Mouse (Mus musculus): ENCODE data around the gene Dnah2. TPM values are rescaled to one million over a fixed set of nuclear protein-coding genes. Genes with fewer than 3 reads are reported as not detected.

The Dnah2 gene
- total and polyA plus RNA-seq, 3 experiments, result under 0.01 to 0.03 TPM; not detected in 1

GRCm38 (mm10) chr11:69384979-69385378 lies 163.9 kb downstream of the Dnah2 start:
- dilution Hi-C loops (cut with MboI; ENCODE audit: extremely low pct_ligation_motif_present, extremely low pct_unique_long_range_greater_than_20kb, low sequenced_read_pairs) (no loop called here), in situ Hi-C loops (cut with MboI; ENCODE audit: low pct_ligation_motif_present, low pct_unique_long_range_greater_than_20kb, low sequenced_read_pairs) (no loop called here)
- no peak overlapping the region for H3K9ac ChIP-seq (ENCODE audit: insufficient read depth, low read depth)

GRCm38 (mm10) chr11:69382478-69383105 lies 166.3 kb downstream of the Dnah2 start:
- Histone ChIP-seq H3K27me3 (replicated peaks) (no peaks in the 10 kb centered on the region), H3K4me3 (replicated peaks in 1 of 3; ENCODE audit: low read depth in 2 of 3, low read length in 2 of 3, poor library complexity in 1 of 3) (no peak overlapping the region), H3K4me2 (ENCODE audit: insufficient read depth, low read depth, poor library complexity, severe bottlenecking) (no peak overlapping the region), H3K79me2 (replicated peaks; ENCODE audit: control insufficient read depth, extremely low read depth, insufficient read depth, poor library complexity, severe bottlenecking) (no peaks in the 10 kb centered on the region), H3K4me1 (ENCODE audit: control insufficient read depth in 1 of 2, insufficient read depth in 2 of 2) (peaks cover 6 to 10% of the 10 kb centered on the region in 2 experiments; a peak in 3 of 4 replicates), H3K9me3 (replicated peaks; ENCODE audit: low read length) (no peaks in the 10 kb centered on the region), H3K27ac (ENCODE audit: insufficient read depth, low read depth) (no peak overlapping the region), H3K36me3 (replicated peaks in 1 of 2; ENCODE audit: control insufficient read depth in 1 of 2, insufficient read depth in 1 of 2, low read length in 1 of 2) (peaks cover 0 to 48% of the 10 kb centered on the region in 2 experiments), H3K9ac (ENCODE audit: insufficient read depth, low read depth) (no peak overlapping the region)
- dilution Hi-C loops (cut with MboI; ENCODE audit: extremely low pct_ligation_motif_present, extremely low pct_unique_long_range_greater_than_20kb, low sequenced_read_pairs), result no loop called here
- DNase-seq (ENCODE audit: extremely low read depth), result no peak
- TF ChIP-seq BHLHE40 (IDR thresholded peaks at IDR 0.05; ENCODE audit: low read depth, low read length) (no peak), KAT2A (IDR thresholded peaks at IDR 0.05; ENCODE audit: insufficient replicate concordance, low read length) (no peak), POLR2AphosphoS2 (IDR thresholded peaks at IDR 0.05; ENCODE audit: low read depth, low read length) (no peak)
- in situ Hi-C loops (cut with MboI; ENCODE audit: low pct_ligation_motif_present, low pct_unique_long_range_greater_than_20kb, low sequenced_read_pairs), result no loop called here

More at GRCm38 (mm10) chr11:69384979-69385378, 163.9 kb downstream of the Dnah2 start:
- peaks cover 4 to 57% of the 10 kb centered on the region in 2 experiments for H3K36me3 ChIP-seq (replicated peaks in 1 of 2; ENCODE audit: control insufficient read depth in 1 of 2, insufficient read depth in 1 of 2, low read length in 1 of 2)
- H3K27ac ChIP-seq (ENCODE audit: insufficient read depth, low read depth), result no peak overlapping the region
- no peaks in the 10 kb centered on the region for H3K9me3 ChIP-seq (replicated peaks; ENCODE audit: low read length)
- TF ChIP-seq POLR2A (IDR thresholded peaks at IDR 0.05; ENCODE audit: low read depth, low read length) (no peak), ZNF384 (IDR thresholded peaks at IDR 0.05; ENCODE audit: low read depth, low read length) (no peak), GABPA (IDR thresholded peaks at IDR 0.05; ENCODE audit: insufficient replicate concordance, low read depth, low read length) (no peak), E2F4 (IDR thresholded peaks at IDR 0.05; ENCODE audit: insufficient replicate concordance, low read depth, low read length) (no peak)
- H3K79me2 ChIP-seq (replicated peaks; ENCODE audit: control insufficient read depth, extremely low read depth, insufficient read depth, poor library complexity, severe bottlenecking), result no peaks in the 10 kb centered on the region
- no peaks in the 10 kb centered on the region for H3K27me3 ChIP-seq (replicated peaks)
- H3K4me1 ChIP-seq (ENCODE audit: control insufficient read depth in 1 of 2, insufficient read depth in 2 of 2), result peaks cover 0 to 2% of the 10 kb centered on the region in 2 experiments; a peak in 1 of 4 replicates
- no peak overlapping the region for H3K4me3 ChIP-seq (replicated peaks in 1 of 3; ENCODE audit: low read depth in 2 of 3, low read length in 2 of 3, poor library complexity in 1 of 3)
- no peak for DNase-seq (ENCODE audit: extremely low read depth)
- no peak overlapping the region for H3K4me2 ChIP-seq (ENCODE audit: insufficient read depth, low read depth, poor library complexity, severe bottlenecking)

GRCm38 (mm10) chr11:69381356-69381755 lies 167.6 kb downstream of the Dnah2 start:
- in situ Hi-C loops (cut with MboI; ENCODE audit: low pct_ligation_motif_present, low pct_unique_long_range_greater_than_20kb, low sequenced_read_pairs), result no loop called here
- TF ChIP-seq ZMIZ1 (IDR thresholded peaks at IDR 0.05; ENCODE audit: low read depth, low read length) (no peak), JUN (IDR thresholded peaks at IDR 0.05; ENCODE audit: insufficient read depth, low read depth, low read length) (no peak), KAT2A (IDR thresholded peaks at IDR 0.05; ENCODE audit: insufficient replicate concordance, low read length) (no peak), USF1 (IDR thresholded peaks at IDR 0.05; ENCODE audit: low read depth, low read length) (no peak), MEF2A (IDR thresholded peaks at IDR 0.05; ENCODE audit: borderline replicate concordance, low read depth, low read length) (no peak), JUND (conservative IDR thresholded peaks at IDR 0.05; ENCODE audit: low read depth, low read length) (no peak), GABPA (IDR thresholded peaks at IDR 0.05; ENCODE audit: insufficient replicate concordance, low read depth, low read length) (no peak), USF2 (conservative IDR thresholded peaks at IDR 0.05; ENCODE audit: low read depth, low read length) (no peak), EP300 (IDR thresholded peaks at IDR 0.05; ENCODE audit: low read length) (no peak), MXI1 (IDR thresholded peaks at IDR 0.05; ENCODE audit: low read depth, low read length) (no peak), SIN3A (IDR thresholded peaks at IDR 0.05; ENCODE audit: low read length) (no peak), NRF1 (IDR thresholded peaks at IDR 0.05; ENCODE audit: low read depth, low read length) (no peak), ETS1 (conservative IDR thresholded peaks at IDR 0.05; ENCODE audit: low read depth, low read length) (no peak), IRF4 (IDR thresholded peaks at IDR 0.05; ENCODE audit: low read depth, low read length) (no peak), ZC3H11A (IDR thresholded peaks at IDR 0.05; ENCODE audit: low read depth, low read length) (no peak), ZNF384 (IDR thresholded peaks at IDR 0.05; ENCODE audit: low read depth, low read length) (no peak), SMC3 (IDR thresholded peaks at IDR 0.05; ENCODE audit: low read depth, low read length) (no peak), TBP (conservative IDR thresholded peaks at IDR 0.05; ENCODE audit: low read depth, low read length) (no peak)
- peaks cover 6 to 11% of the 10 kb centered on the region in 2 experiments; a peak in 3 of 4 replicates for H3K4me1 ChIP-seq (ENCODE audit: control insufficient read depth in 1 of 2, insufficient read depth in 2 of 2)
- H3K36me3 ChIP-seq (replicated peaks in 1 of 2; ENCODE audit: control insufficient read depth in 1 of 2, insufficient read depth in 1 of 2, low read length in 1 of 2), result peaks cover 0 to 46% of the 10 kb centered on the region in 2 experiments
- no peaks in the 10 kb centered on the region for H3K27me3 ChIP-seq (replicated peaks)
- no peak overlapping the region for H3K4me3 ChIP-seq (replicated peaks in 1 of 3; ENCODE audit: low read depth in 2 of 3, low read length in 2 of 3, poor library complexity in 1 of 3)
- DNase-seq (ENCODE audit: extremely low read depth), result no peak
- dilution Hi-C loops (cut with MboI; ENCODE audit: extremely low pct_ligation_motif_present, extremely low pct_unique_long_range_greater_than_20kb, low sequenced_read_pairs), result no loop called here
- H3K9me3 ChIP-seq (replicated peaks; ENCODE audit: low read length), result no peaks in the 10 kb centered on the region
- no peaks in the 10 kb centered on the region for H3K79me2 ChIP-seq (replicated peaks; ENCODE audit: control insufficient read depth, extremely low read depth, insufficient read depth, poor library complexity, severe bottlenecking)
- no peak overlapping the region for H3K27ac ChIP-seq (ENCODE audit: insufficient read depth, low read depth)
- H3K4me2 ChIP-seq (ENCODE audit: insufficient read depth, low read depth, poor library complexity, severe bottlenecking), result no peak overlapping the region
- H3K9ac ChIP-seq (ENCODE audit: insufficient read depth, low read depth), result no peak overlapping the region
